Mouse (Mus musculus) midbrain, embryonic 12.5 days (tissue): ENCODE measurements at regions not wholly inside any gene's neighbourhood (a gene's known extent, or its start where the extent isn't known, plus 50 kb on each side); places are given as distances from the start of the nearest gene placed in this dataset.

ENCODE experiments used
- ATAC-seq: fragments of 200-750 bp; cut with Nextera tagmentation; 2 replicates; pipeline ENCODE4 v1.8.0; 2017; ENCODE audit warnings: low read depth, moderate TSS enrichment, moderate library complexity; ENCODE audit not compliant: low FRiP score
- H3K27ac ChIP-seq: fragments of 300-500 bp; sonication (generic); replicated peaks from 2 replicates; pipeline ENCODE4 v1.5.1; 2016; ENCODE audit warnings: mild to moderate bottlenecking
- H3K27me3 ChIP-seq: fragments of 300-500 bp; sonication (generic); 2 replicates; pipeline ENCODE4 v1.6.1; 2016; ENCODE audit warnings: mild to moderate bottlenecking
- H3K36me3 ChIP-seq: fragments of 300-500 bp; sonication (generic); 2 replicates; pipeline ENCODE4 v1.6.1; 2016
- H3K4me1 ChIP-seq: fragments of 300-500 bp; sonication (generic); 2 replicates; pipeline ENCODE4 v1.6.1; 2016
- H3K4me2 ChIP-seq: fragments of 300-500 bp; sonication (generic); replicated peaks from 2 replicates; pipeline ENCODE4 v1.6.1; 2016; ENCODE audit warnings: mild to moderate bottlenecking, moderate library complexity
- H3K4me3 ChIP-seq: fragments of 300-500 bp; sonication (generic); 2 replicates; pipeline ENCODE4 v1.5.1; 2016; ENCODE audit warnings: mild to moderate bottlenecking
- H3K9ac ChIP-seq: fragments of 300-500 bp; sonication (generic); replicated peaks from 2 replicates; pipeline ENCODE4 v1.6.1; 2016; ENCODE audit warnings: mild to moderate bottlenecking, moderate library complexity
- H3K9me3 ChIP-seq: fragments of 300-500 bp; sonication (generic); 2 replicates; pipeline ENCODE4 v1.6.1; 2016; ENCODE audit warnings: mild to moderate bottlenecking
- WGBS: fragments of 180-500 bp; shearing (Covaris S2); methylation state at CpG from one replicate; pipeline ENCODE4 v1.1.7; 2016; 5-methylcytosine and 5-hydroxymethylcytosine counted together

DNA sequence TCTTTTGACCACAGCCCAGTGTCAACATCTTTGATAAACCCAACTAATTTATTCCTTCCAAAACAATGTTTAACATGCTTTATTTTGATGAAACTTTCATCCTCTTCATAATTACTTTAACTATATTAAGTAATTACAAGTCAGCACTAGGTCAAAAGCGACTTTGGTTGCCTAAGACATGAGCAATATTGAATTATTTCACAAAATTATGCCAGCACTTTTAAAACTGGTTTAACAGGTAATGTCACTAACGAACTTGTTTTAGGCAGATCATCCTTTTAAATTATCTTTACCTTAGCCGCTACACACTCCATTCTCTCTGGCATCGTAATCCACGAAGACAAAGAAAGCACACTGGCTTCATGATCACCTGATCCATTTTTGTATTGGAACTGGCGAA lies 669.8 kb upstream of the Pou3f3 start:
- Histone ChIP-seq H3K9me3 (no peaks in the 10 kb centered on the region), H3K27me3 (no peaks in the 10 kb centered on the region), H3K36me3 (no peaks in the 10 kb centered on the region), H3K4me1 (no peaks in the 10 kb centered on the region), H3K27ac (no peak overlapping the region), H3K9ac (no peak overlapping the region), H3K4me3 (no peak overlapping the region), H3K4me2 (no peak overlapping the region)
- WGBS: 90% methylated on average over 6 of the region's 6 CpGs
- no peak for ATAC-seq

- Histone ChIP-seq H3K9ac (no peak overlapping the region), H3K27me3 (no peaks in the 10 kb centered on the region), H3K9me3 (no peaks in the 10 kb centered on the region), H3K4me1 (no peaks in the 10 kb centered on the region), H3K36me3 (no peaks in the 10 kb centered on the region), H3K4me3 (no peak overlapping the region), H3K4me2 (no peak overlapping the region), H3K27ac (no peak overlapping the region)
- 80% methylated on average over 5 of the region's 5 CpGs for WGBS
- no peak for ATAC-seq
Observed at GRCm38 (mm10) chr1:42026423-42026822, 669.1 kb upstream of the Pou3f3 start.

GRCm38 (mm10) chr1:42033786-42034185 lies 661.8 kb upstream of the Pou3f3 start:
- H3K9ac ChIP-seq: no peak overlapping the region
- H3K4me3 ChIP-seq: no peak overlapping the region
- no peaks in the 10 kb centered on the region for H3K9me3 ChIP-seq
- ATAC-seq: no peak
- 85% methylated on average over 2 of the region's 2 CpGs for WGBS
- no peak overlapping the region for H3K27ac ChIP-seq
- H3K36me3 ChIP-seq: no peaks in the 10 kb centered on the region
- no peaks in the 10 kb centered on the region for H3K27me3 ChIP-seq
- H3K4me1 ChIP-seq: no peaks in the 10 kb centered on the region
- H3K4me2 ChIP-seq: no peak overlapping the region

DNA sequence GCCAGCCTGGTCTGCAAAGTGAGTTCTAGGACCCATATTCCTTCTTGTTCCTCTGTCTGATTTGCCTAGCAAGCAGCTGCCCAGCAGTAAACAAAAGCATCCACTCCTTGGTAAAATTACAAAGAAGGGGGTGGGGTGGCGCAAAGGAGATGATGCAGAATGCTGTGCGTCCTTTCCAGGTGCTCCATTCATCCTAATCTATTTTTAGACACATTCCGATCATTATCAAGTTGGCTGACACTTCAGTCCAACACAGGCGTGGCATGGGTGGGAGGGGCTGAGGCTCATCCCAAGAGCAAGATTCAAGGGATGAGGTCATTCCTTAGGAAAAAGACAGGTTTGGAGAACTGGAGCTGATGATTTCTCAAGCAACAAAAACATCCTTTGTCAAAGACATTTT lies 660.2 kb upstream of the Pou3f3 start:
- WGBS: 88% methylated on average over 4 of the region's 4 CpGs

DNA sequence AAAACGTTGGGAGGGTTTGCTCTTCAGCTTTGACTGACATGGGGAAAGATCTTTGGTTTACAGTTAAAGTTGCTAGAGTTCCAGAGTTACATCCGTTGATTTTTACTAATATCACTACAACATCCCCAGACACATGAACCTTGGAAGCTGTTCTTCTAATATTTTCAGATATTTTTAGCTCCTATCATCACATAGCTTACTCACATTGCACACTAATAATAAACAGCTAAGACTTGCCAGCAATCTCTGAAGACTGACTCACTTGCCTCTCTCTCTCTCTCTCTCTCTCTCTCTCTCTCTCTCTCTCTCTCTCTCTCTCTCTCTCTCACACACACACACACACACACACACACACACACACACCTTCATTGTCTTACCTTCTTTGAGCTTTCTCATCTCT lies 654.0 kb upstream of the Pou3f3 start:
- no peak overlapping the region for H3K9ac ChIP-seq
- 69% methylated on average over 2 of the region's 2 CpGs for WGBS
- no peaks in the 10 kb centered on the region for H3K4me1 ChIP-seq
- H3K4me2 ChIP-seq: no peak overlapping the region
- no peaks in the 10 kb centered on the region for H3K36me3 ChIP-seq
- H3K27ac ChIP-seq: no peak overlapping the region
- H3K9me3 ChIP-seq: no peaks in the 10 kb centered on the region
- no peaks in the 10 kb centered on the region for H3K27me3 ChIP-seq
- H3K4me3 ChIP-seq: no peak overlapping the region
- no peak for ATAC-seq

More for the DNA sequence above, 660.2 kb upstream of the Pou3f3 start:
- H3K4me2 ChIP-seq: no peak overlapping the region
- H3K9ac ChIP-seq: no peak overlapping the region
- no peaks in the 10 kb centered on the region for H3K36me3 ChIP-seq
- ATAC-seq: no peak
- no peak overlapping the region for H3K4me3 ChIP-seq
- H3K4me1 ChIP-seq: no peaks in the 10 kb centered on the region
- no peak overlapping the region for H3K27ac ChIP-seq
- no peaks in the 10 kb centered on the region for H3K27me3 ChIP-seq
- H3K9me3 ChIP-seq: no peaks in the 10 kb centered on the region

DNA sequence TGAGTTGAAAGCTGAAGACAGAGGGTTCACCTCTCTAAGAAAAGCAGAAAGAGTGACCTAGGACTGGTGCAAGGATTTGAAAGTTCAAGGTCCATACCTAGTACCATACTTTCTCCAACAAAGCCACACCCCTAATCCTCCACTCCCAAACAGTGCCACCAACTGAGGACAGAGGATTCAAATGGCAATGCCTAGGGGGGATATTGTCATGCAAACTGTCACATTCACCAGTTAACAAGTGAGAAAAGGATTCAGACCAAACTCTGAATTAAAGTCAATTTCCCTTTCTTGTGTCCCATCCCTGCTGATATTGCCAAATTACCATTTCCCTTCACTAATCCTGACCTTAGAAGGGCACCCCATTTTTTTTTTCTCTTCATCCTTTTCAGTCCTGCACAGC lies 637.1 kb upstream of the Pou3f3 start:
- no peaks in the 10 kb centered on the region for H3K9me3 ChIP-seq
- H3K4me1 ChIP-seq: no peaks in the 10 kb centered on the region
- H3K36me3 ChIP-seq: no peaks in the 10 kb centered on the region
- no peak overlapping the region for H3K4me2 ChIP-seq
- H3K4me3 ChIP-seq: no peak overlapping the region
- no peak for ATAC-seq
- H3K27ac ChIP-seq: no peak overlapping the region
- no peaks in the 10 kb centered on the region for H3K27me3 ChIP-seq
- no peak overlapping the region for H3K9ac ChIP-seq

GRCm38 (mm10) chr1:42070064-42070463 lies 625.5 kb upstream of the Pou3f3 start:
- no peak for ATAC-seq
- WGBS: 76% methylated on average over 5 of the region's 5 CpGs

DNA sequence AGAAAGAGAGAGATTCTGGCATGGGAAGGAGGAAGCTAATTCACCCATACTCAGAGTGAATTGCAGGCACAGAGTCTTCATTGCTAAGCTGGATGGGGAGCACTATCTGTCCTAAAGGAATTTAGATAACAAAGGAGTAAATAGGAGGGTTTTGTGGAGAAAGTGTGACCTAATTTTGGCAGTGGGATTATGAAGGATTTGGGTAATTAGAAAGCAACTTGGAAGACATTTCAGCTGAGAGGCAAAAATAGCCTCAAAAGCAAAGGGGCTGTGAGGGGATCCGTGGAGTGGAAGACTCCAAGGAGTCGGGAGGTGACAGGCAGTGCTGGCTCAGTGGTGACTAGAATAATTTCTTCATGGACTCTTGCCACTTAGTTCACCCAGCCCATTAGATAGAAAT lies 599.5 kb upstream of the Pou3f3 start:
- H3K4me1 ChIP-seq: peaks cover 6% of the 10 kb centered on the region; the same call in 1 of the 2 replicates

More at GRCm38 (mm10) chr1:42070064-42070463, 625.5 kb upstream of the Pou3f3 start:
- Histone ChIP-seq H3K4me3 (no peak overlapping the region), H3K9me3 (no peaks in the 10 kb centered on the region), H3K4me2 (no peak overlapping the region), H3K27me3 (no peaks in the 10 kb centered on the region), H3K36me3 (no peaks in the 10 kb centered on the region), H3K9ac (no peak overlapping the region), H3K27ac (no peak overlapping the region), H3K4me1 (no peaks in the 10 kb centered on the region)

DNA sequence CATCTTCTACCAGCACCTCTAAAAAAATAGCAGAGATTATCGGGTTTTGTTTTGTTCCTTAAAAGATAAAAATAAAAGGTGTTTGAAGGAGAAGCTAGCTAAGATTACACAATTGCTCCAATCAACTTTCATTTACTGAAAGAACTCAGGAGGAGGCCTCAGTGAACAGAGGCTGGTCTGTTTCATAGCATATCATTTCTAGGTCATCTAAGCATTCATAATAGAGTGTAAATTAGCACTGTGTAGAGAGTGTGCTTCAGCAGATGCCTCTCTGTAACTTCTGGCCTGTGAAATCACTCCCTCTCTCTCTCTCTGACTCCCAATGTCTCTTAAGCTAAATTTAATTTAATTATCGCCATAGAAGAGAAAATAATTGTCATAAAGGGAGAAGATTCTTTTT lies 597.0 kb upstream of the Pou3f3 start:
- WGBS: 79% methylated on average over 2 of the region's 2 CpGs
- Histone ChIP-seq H3K4me2 (no peak overlapping the region), H3K27ac (no peak overlapping the region), H3K27me3 (no peaks in the 10 kb centered on the region), H3K4me1 (peaks cover 6% of the 10 kb centered on the region; the same call in 1 of the 2 replicates), H3K4me3 (no peak overlapping the region), H3K9ac (no peak overlapping the region), H3K36me3 (no peaks in the 10 kb centered on the region), H3K9me3 (no peaks in the 10 kb centered on the region)
- no peak for ATAC-seq

More for the DNA sequence above, 599.5 kb upstream of the Pou3f3 start:
- Histone ChIP-seq H3K27me3 (no peaks in the 10 kb centered on the region), H3K4me3 (no peak overlapping the region), H3K27ac (no peak overlapping the region), H3K36me3 (no peaks in the 10 kb centered on the region), H3K4me2 (no peak overlapping the region), H3K9me3 (no peaks in the 10 kb centered on the region), H3K9ac (no peak overlapping the region)
- no peak for ATAC-seq
- WGBS: 27% methylated on average over 2 of the region's 2 CpGs

DNA sequence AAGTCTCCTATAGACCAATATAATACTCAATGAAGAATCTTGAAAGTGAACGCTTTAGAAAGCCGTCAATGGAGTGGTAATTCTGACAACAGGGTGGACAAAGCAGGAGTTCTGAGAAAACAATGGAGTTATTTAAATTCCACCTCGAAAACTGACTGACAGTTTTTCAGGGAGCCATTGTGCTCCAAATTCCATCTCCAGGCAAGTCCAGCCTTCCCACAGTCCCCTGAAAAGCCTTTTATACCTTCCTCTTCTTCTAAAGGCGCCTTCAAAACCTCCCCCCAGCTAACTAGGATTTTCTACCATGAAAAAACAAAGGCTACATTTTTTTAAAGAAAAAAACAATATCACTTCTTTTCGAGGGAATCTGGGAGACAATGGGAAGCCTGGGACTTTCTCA lies 588.0 kb upstream of the Pou3f3 start:
- Histone ChIP-seq H3K9ac (no peak overlapping the region), H3K9me3 (no peaks in the 10 kb centered on the region), H3K4me3 (no peak overlapping the region), H3K27me3 (no peaks in the 10 kb centered on the region), H3K36me3 (no peaks in the 10 kb centered on the region), H3K4me2 (no peak overlapping the region), H3K27ac (no peak overlapping the region), H3K4me1 (peaks cover 15% of the 10 kb centered on the region)
- ATAC-seq: peak; percentile 38; the same call in 1 of the 2 replicates
- WGBS: 10% methylated on average over 5 of the region's 5 CpGs

- WGBS: 39% methylated on average over 1 of the region's 1 CpGs
- H3K27ac ChIP-seq: no peak overlapping the region
- peak; percentile 52; the same call in 1 of the 2 replicates for ATAC-seq
Observed at GRCm38 (mm10) chr1:42107925-42108324, 587.6 kb upstream of the Pou3f3 start.

GRCm38 (mm10) chr1:42152175-42152790 lies 543.3 kb upstream of the Pou3f3 start:
- ATAC-seq: no peak
- Histone ChIP-seq H3K4me2 (no peak overlapping the region), H3K9me3 (peaks cover 8% of the 10 kb centered on the region; the same call in 1 of the 2 replicates), H3K27ac (no peak overlapping the region), H3K4me1 (peaks cover 8% of the 10 kb centered on the region; the same call in 1 of the 2 replicates), H3K27me3 (no peaks in the 10 kb centered on the region), H3K36me3 (no peaks in the 10 kb centered on the region), H3K9ac (no peak overlapping the region), H3K4me3 (no peak overlapping the region)
- 66% methylated on average over 13 of the region's 13 CpGs for WGBS

More at GRCm38 (mm10) chr1:42107925-42108324, 587.6 kb upstream of the Pou3f3 start:
- peaks cover 15% of the 10 kb centered on the region for H3K4me1 ChIP-seq
- H3K9me3 ChIP-seq: no peaks in the 10 kb centered on the region
- no peaks in the 10 kb centered on the region for H3K36me3 ChIP-seq
- H3K27me3 ChIP-seq: no peaks in the 10 kb centered on the region
- H3K4me2 ChIP-seq: no peak overlapping the region
- no peak overlapping the region for H3K4me3 ChIP-seq
- H3K9ac ChIP-seq: no peak overlapping the region

GRCm38 (mm10) chr1:42152916-42153315 lies 542.7 kb upstream of the Pou3f3 start:
- Histone ChIP-seq H3K9ac (no peak overlapping the region), H3K27ac (no peak overlapping the region), H3K9me3 (peaks cover 8% of the 10 kb centered on the region; the same call in 1 of the 2 replicates), H3K4me3 (no peak overlapping the region), H3K36me3 (no peaks in the 10 kb centered on the region), H3K4me2 (no peak overlapping the region), H3K4me1 (peaks cover 8% of the 10 kb centered on the region; the same call in 1 of the 2 replicates), H3K27me3 (no peaks in the 10 kb centered on the region)
- WGBS: 60% methylated on average over 2 of the region's 3 CpGs
- no peak for ATAC-seq
